Mouse (Mus musculus) CD8-positive naive resting alpha-beta T cell, adult 2 months (primary cell): ENCODE results near the gene Cdc42se2.

Source experiments
- DNase-seq, 2 experiments: peaks; one replicate each; pipeline ENCODE4 v3.0.0; 2022; ENCODE audit warnings: low read depth in 2 of 2, low spot score in 2 of 2

Gene Cdc42se2

GRCm38 (mm10) chr11:54755148-54755664, 32.3 kb downstream of the Cdc42se2 start:
- DNase-seq = no peak

- DNase-seq = no peak
Measured at GRCm38 (mm10) chr11:54754301-54755147, 33.0 kb downstream of the Cdc42se2 start.

- no peak for DNase-seq
Measured at GRCm38 (mm10) chr11:54751502-54751901, 36.0 kb downstream of the Cdc42se2 start.

- DNase-seq = no peak
Measured at GRCm38 (mm10) chr11:54748891-54749290, 38.6 kb downstream of the Cdc42se2 start.

GRCm38 (mm10) chr11:54744231-54744630, 43.2 kb downstream of the Cdc42se2 start:
- no peak for DNase-seq

- peak in 1 of 2 experiments; percentile 25 for DNase-seq
Measured at GRCm38 (mm10) chr11:54741330-54741729, 46.1 kb downstream of the Cdc42se2 start.

GRCm38 (mm10) chr11:54739012-54739750, 48.3 kb downstream of the Cdc42se2 start:
- DNase-seq = no peak

- no peak for DNase-seq
Measured at GRCm38 (mm10) chr11:54736903-54737302, 50.6 kb downstream of the Cdc42se2 start.

- no peak for DNase-seq
Measured at GRCm38 (mm10) chr11:54735114-54735513, 52.4 kb downstream of the Cdc42se2 start.

GRCm38 (mm10) chr11:54733546-54733945, 53.9 kb downstream of the Cdc42se2 start:
- no peak for DNase-seq

GRCm38 (mm10) chr11:54731367-54731766, 56.1 kb downstream of the Cdc42se2 start:
- no peak for DNase-seq

- DNase-seq = no peak
Measured at GRCm38 (mm10) chr11:54730931-54731330, 56.5 kb downstream of the Cdc42se2 start.

- DNase-seq = no peak
Measured at GRCm38 (mm10) chr11:54729311-54729710, 58.2 kb downstream of the Cdc42se2 start.

- peak; percentile 34 to 65 for DNase-seq
Measured at GRCm38 (mm10) chr11:54728371-54728770, 59.1 kb downstream of the Cdc42se2 start.

- DNase-seq = peak; percentile 56 to 63
Measured at GRCm38 (mm10) chr11:54727327-54727901, 60.1 kb downstream of the Cdc42se2 start.

GRCm38 (mm10) chr11:54726571-54727062, 60.9 kb downstream of the Cdc42se2 start:
- no peak for DNase-seq

GRCm38 (mm10) chr11:54724353-54725034, 63.0 kb downstream of the Cdc42se2 start:
- DNase-seq = no peak

GRCm38 (mm10) chr11:54722057-54722456, 65.4 kb downstream of the Cdc42se2 start:
- no peak for DNase-seq

GRCm38 (mm10) chr11:54718601-54719000, 68.9 kb downstream of the Cdc42se2 start:
- DNase-seq = no peak

GRCm38 (mm10) chr11:54717893-54718292, 69.6 kb downstream of the Cdc42se2 start:
- DNase-seq = no peak

GRCm38 (mm10) chr11:54712849-54713248, 74.6 kb downstream of the Cdc42se2 start:
- DNase-seq = no peak
